Mouse (Mus musculus) liver, adult 2 months (tissue): ENCODE data around the gene Mpdu1. TPM values are rescaled to one million over a fixed set of nuclear protein-coding genes. Genes with fewer than 3 reads are reported as not detected.

Experiments used
- DNase-seq: peaks from one replicate; pipeline ENCODE4 v3.0.0-alpha.2; 2011; ENCODE audit warnings: low read depth, low spot score; ENCODE audit errors: extremely low read depth
- H3K27ac ChIP-seq: fragments of 200-500 bp; replicated peaks from 2 replicates; pipeline ENCODE4 v1.5.1; 2012; ENCODE audit warnings: low read depth, mild to moderate bottlenecking, control low read depth, inconsistent platforms, low read length; ENCODE audit not compliant: insufficient read depth
- H3K27me3 ChIP-seq: fragments of 200-500 bp; 2 replicates; pipeline ENCODE4 v1.6.1; 2012; ENCODE audit warnings: mild to moderate bottlenecking, moderate library complexity, low read length, inconsistent platforms; ENCODE audit not compliant: control insufficient read depth, insufficient read depth
- H3K36me3 ChIP-seq: fragments of 200-500 bp; 2 replicates; pipeline ENCODE4 v1.6.1; 2012; ENCODE audit warnings: low read length, inconsistent platforms; ENCODE audit not compliant: control insufficient read depth, insufficient read depth
- H3K4me1 ChIP-seq: fragments of 200-500 bp; 2 replicates; pipeline ENCODE4 v1.6.1; 2011; ENCODE audit warnings: low read length; ENCODE audit not compliant: control insufficient read depth, insufficient read depth
- H3K4me3 ChIP-seq: fragments of 200-500 bp; 2 replicates; pipeline ENCODE4 v1.5.1; 2011; ENCODE audit warnings: low read depth, mild to moderate bottlenecking, control low read depth, low read length, moderate library complexity; ENCODE audit not compliant: insufficient read depth
- H3K79me2 ChIP-seq: fragments of 200-500 bp; 2 replicates; pipeline ENCODE4 v1.6.1; 2012; ENCODE audit warnings: inconsistent platforms, mild to moderate bottlenecking, low read length, moderate library complexity; ENCODE audit not compliant: control insufficient read depth, insufficient read depth
- H3K9ac ChIP-seq: fragments of 200-500 bp; 2 replicates; pipeline ENCODE4 v1.6.1; 2012; ENCODE audit warnings: low read depth, mild to moderate bottlenecking, control low read depth, inconsistent platforms, low read length
- CTCF ChIP-seq: fragments of 200-500 bp; IDR thresholded peaks from 2 replicates; pipeline ENCODE4 v1.5.1; 2011; ENCODE audit warnings: low read depth, low read length, control low read depth
- POLR2A ChIP-seq: fragments of 200-500 bp; IDR thresholded peaks from 2 replicates; pipeline ENCODE4 v1.6.1; 2011; ENCODE audit warnings: low read length, control low read depth; ENCODE audit not compliant: insufficient read depth; ENCODE audit errors: extremely low read depth
- WGBS: fragments of 180-500 bp; shearing (Covaris S2); methylation state at CpG from one replicate; pipeline ENCODE4 v1.1.7; 2018; 5-methylcytosine and 5-hydroxymethylcytosine counted together
- polyA plus RNA-seq: library from polyadenylated mRNA; depleted of rRNA; stranded (reverse); fragments of >200 nt; gene quantifications from 2 replicates; pipeline ENCODE4 v1.2.3, GENCODE M21; 2012
- total RNA-seq: library from RNA; depleted of rRNA; stranded (reverse); fragments of >200 nt; gene quantifications from 2 replicates; pipeline ENCODE4 v1.2.3, GENCODE M21; 2014

Mpdu1 gene
- total and polyA plus RNA-seq, 2 experiments: 49.9 to 115 TPM

DNA sequence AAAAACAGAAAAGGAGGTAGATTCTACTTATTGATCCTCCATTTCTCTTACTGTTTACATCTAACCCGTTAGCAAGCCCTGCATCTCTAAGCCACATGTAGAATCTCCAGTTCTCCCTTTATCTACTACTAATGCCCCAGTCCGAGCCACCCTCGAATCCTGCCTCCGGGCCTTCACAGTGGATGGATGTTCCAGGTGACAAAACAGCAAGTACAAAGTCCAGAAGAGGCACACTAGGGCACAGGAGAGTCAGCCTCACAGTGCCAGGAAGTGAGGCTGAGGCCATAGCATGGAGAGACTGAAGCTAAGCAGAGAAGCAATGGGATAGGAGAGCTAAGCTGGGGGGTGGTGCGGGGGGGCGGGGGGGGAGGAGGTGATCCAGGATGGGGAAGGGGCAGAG is 30.4 kb upstream of the Mpdu1 start:
- TF ChIP-seq CTCF: no peak
- TF ChIP-seq POLR2A: no peak
- Histone ChIP-seq H3K27me3 (no peaks in the 10 kb centered on the region), H3K27ac (peak overlapping the region; percentile 27; the same call in 1 of the 2 replicates), H3K36me3 (no peaks in the 10 kb centered on the region), H3K9ac (no peak overlapping the region), H3K79me2 (no peaks in the 10 kb centered on the region), H3K4me1 (peaks cover 7% of the 10 kb centered on the region; the same call in 1 of the 2 replicates), H3K4me3 (no peak overlapping the region)
- peak; percentile 84 for DNase-seq
- WGBS: 31% methylated on average over 6 of the region's 6 CpGs

DNA sequence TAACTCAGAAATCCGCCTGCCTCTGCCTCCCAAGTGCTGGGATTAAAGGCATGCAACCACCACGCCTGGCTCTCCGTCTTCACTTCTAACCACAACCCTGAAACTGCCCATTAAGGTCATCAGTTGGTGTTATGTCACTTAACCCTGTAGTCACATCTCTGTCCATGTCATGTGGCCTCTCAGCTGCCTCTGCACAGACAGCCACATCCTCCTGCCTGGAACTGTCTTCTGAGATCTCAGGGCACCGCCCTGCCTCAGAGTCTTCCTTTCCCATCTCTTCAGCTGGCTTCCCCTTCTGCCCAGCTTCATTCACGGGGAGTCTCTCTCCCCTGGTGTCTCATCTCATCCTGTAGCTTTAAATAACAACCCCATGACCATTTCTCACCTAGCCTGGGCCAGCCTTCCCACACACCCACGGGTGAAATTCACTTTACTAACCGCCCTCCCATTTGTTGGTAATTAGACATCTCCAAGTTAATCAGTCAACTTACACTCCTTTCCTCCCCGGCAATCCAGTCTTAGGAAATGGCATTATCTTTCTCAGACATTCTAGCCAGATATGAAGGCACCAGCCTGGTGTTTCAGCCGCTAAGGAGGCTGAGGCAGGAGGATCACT is 29.9 kb upstream of the Mpdu1 start:
- H3K36me3 ChIP-seq: no peaks in the 10 kb centered on the region
- no peak for TF ChIP-seq CTCF
- no peak for TF ChIP-seq POLR2A
- H3K9ac ChIP-seq: no peak overlapping the region
- no peaks in the 10 kb centered on the region for H3K79me2 ChIP-seq
- H3K27me3 ChIP-seq: no peaks in the 10 kb centered on the region
- H3K4me3 ChIP-seq: no peak overlapping the region
- no peak for DNase-seq
- H3K27ac ChIP-seq: peak overlapping the region; percentile 27; the same call in 1 of the 2 replicates
- peaks cover 7% of the 10 kb centered on the region; the same call in 1 of the 2 replicates for H3K4me1 ChIP-seq
- WGBS: 66% methylated on average over 9 of the region's 9 CpGs

DNA sequence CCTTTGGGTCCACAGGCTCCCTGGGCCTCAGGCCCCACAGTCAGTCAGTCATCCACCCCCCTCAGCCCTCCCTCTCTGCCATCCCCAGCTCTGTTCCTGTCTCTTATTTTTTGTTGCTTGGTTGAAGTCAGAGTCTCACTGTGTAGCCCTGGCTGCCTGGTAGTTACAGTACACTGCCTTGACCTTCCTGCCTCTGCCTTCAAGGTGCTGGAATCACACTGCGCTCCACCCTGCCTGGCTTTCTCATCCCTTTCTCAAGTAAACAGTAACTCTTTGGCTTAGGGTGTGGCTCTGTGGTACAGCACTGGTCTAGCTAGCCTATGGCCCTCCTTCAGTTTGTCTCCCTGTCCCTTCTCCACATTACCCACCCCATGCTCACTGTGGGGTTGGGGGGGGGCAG is 27.4 kb upstream of the Mpdu1 start:
- WGBS: 93% methylated on average over 1 of the region's 1 CpGs
- no peak overlapping the region for H3K27ac ChIP-seq
- H3K36me3 ChIP-seq: no peaks in the 10 kb centered on the region
- H3K27me3 ChIP-seq: no peaks in the 10 kb centered on the region
- no peak for DNase-seq
- no peaks in the 10 kb centered on the region for H3K79me2 ChIP-seq
- H3K4me3 ChIP-seq: no peak overlapping the region
- no peak overlapping the region for H3K9ac ChIP-seq
- no peak for TF ChIP-seq CTCF
- no peak for TF ChIP-seq POLR2A
- H3K4me1 ChIP-seq: peaks cover 16% of the 10 kb centered on the region

DNA sequence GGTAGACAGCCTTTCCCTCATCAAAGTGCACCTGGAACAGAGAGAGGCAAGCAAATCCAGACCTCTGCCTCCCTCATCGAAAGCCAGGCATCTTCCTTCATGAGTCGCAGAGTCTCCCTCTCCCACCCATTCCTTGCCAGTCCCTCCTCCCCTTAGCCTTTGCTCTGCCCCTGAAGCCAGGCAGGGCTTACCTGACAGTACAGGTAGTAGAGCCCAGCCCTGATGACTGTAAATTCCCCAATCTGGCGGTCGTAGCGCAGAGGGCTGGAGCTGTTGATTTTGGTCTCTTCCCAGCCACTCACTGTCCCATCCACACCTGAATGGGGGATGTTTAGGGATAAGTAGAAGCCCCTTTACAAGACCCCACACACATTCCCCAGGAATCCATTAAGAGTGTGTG is 24.6 kb upstream of the Mpdu1 start:
- H3K9ac ChIP-seq: no peak overlapping the region
- H3K4me1 ChIP-seq: peaks cover 9% of the 10 kb centered on the region
- no peaks in the 10 kb centered on the region for H3K27me3 ChIP-seq
- no peaks in the 10 kb centered on the region for H3K79me2 ChIP-seq
- H3K36me3 ChIP-seq: no peaks in the 10 kb centered on the region
- DNase-seq: no peak
- no peak overlapping the region for H3K27ac ChIP-seq
- TF ChIP-seq CTCF (no peak), POLR2A (no peak)
- WGBS: 72% methylated on average over 5 of the region's 5 CpGs
- no peak overlapping the region for H3K4me3 ChIP-seq

DNA sequence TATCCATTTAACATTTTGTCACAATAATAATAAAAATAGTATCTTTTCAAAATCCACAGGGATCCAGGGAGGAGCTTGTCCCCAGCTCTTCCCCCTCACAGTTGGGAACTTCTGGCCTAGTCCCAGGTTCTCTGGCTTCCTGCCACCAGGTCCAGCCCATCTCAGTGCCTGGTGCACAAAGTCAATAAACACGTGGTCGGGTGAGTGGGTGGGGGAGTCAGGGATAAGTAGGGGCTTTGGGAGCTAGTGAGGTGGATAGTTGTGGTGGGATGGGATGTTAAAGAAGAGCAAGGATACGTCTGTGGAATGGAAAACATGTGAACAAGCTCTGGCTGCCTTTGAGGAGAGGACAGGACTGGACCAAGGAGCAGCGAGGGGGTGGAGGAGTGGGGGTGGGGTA is 23.9 kb upstream of the Mpdu1 start:
- no peak for TF ChIP-seq POLR2A
- no peak for TF ChIP-seq CTCF
- H3K79me2 ChIP-seq: peaks cover 3% of the 10 kb centered on the region; the same call in 1 of the 2 replicates
- whole genome bisulfite sequencing: 7% methylated on average over 4 of the region's 4 CpGs
- no peaks in the 10 kb centered on the region for H3K27me3 ChIP-seq
- peak overlapping the region; percentile 44; the same call in 1 of the 2 replicates for H3K27ac ChIP-seq
- no peak overlapping the region for H3K9ac ChIP-seq
- DNase-seq: peak; percentile 35
- no peaks in the 10 kb centered on the region for H3K36me3 ChIP-seq
- H3K4me3 ChIP-seq: no peak overlapping the region
- peaks cover 9% of the 10 kb centered on the region for H3K4me1 ChIP-seq

DNA sequence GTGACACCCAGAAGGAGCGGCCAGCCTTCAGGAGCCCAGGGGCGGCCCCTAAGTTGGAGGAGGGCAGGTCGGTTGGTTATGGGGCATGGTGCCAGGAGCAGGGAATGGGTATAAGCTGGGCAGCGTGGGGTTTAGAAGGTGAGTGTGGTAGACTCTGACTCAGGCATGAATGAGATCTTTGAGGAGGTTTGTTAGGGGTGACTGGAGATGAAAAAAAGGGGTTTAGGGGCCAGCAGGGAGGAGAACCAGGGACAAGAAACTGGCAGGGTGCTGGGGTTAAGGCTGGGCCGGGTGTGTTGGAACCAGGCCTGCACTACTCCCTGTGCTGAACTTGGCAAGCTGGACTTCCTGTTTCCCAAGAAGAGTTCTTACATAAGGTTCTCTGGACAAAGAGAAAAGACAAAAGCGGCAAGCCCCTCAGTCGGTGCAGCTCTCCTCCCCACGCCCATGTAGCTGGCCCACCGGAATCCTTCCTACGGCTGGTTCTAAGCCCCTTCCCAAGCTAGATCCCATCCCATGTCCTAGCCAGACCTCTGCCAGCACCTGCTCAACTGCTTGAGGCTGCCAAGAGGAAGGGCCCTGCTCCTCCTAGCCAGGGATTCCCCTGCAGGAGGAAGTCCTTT is 23.2 kb upstream of the Mpdu1 start, which contains the start of gene Tnfsf13:
Tnfsf13 (minus strand) TSS at position 259 of the 623 bp plus-strand sequence.
- peaks cover 8% of the 10 kb centered on the region; the same call in 1 of the 2 replicates for H3K79me2 ChIP-seq
- H3K4me3 ChIP-seq: peak within 1 kb of the TSS; percentile 26
- H3K36me3 ChIP-seq: no peaks in the 10 kb centered on the region
- DNase-seq: peak; percentile 91
- peak within 1 kb of the TSS; percentile 54 for H3K9ac ChIP-seq
- peak within 1 kb of the TSS; percentile 80 for H3K27ac ChIP-seq
- no peak for TF ChIP-seq CTCF
- no peak for TF ChIP-seq POLR2A
- H3K4me1 ChIP-seq: peaks cover 11% of the 10 kb centered on the region
- H3K27me3 ChIP-seq: no peaks in the 10 kb centered on the region
- WGBS: 1% methylated on average over 10 of the region's 10 CpGs
